Mouse (Mus musculus) forelimb bud, embryonic 11.5 days (tissue): ENCODE data around the gene Tmprss3.

Experiments used
- DNase-seq: peaks from one replicate; pipeline ENCODE4 v3.0.0-alpha.2; 2012; ENCODE audit warnings: low read depth, low spot score

Tmprss3 gene

GRCm38 (mm10) chr17:31195207-31195606 is 3.6 kb downstream of the Tmprss3 start:
- DNase-seq, result no peak

GRCm38 (mm10) chr17:31193360-31193759 is 5.4 kb downstream of the Tmprss3 start:
- no peak for DNase-seq

GRCm38 (mm10) chr17:31192663-31193062 is 6.1 kb downstream of the Tmprss3 start:
- peak; percentile 12 for DNase-seq

- no peak for DNase-seq
Observed at GRCm38 (mm10) chr17:31191825-31192224, 7.0 kb downstream of the Tmprss3 start.

GRCm38 (mm10) chr17:31187370-31187769 is 11.4 kb downstream of the Tmprss3 start:
- DNase-seq, result peak; percentile 57

GRCm38 (mm10) chr17:31184269-31184990 is 14.3 kb downstream of the Tmprss3 start:
- no peak for DNase-seq

- no peak for DNase-seq
Observed at GRCm38 (mm10) chr17:31183180-31183974, 15.4 kb downstream of the Tmprss3 start.

GRCm38 (mm10) chr17:31181490-31181889 is 17.3 kb downstream of the Tmprss3 start:
- DNase-seq, result no peak

GRCm38 (mm10) chr17:31176321-31176720 is 22.5 kb downstream of the Tmprss3 start:
- no peak for DNase-seq

GRCm38 (mm10) chr17:31169796-31170195 is 29.0 kb downstream of the Tmprss3 start:
- DNase-seq, result no peak

GRCm38 (mm10) chr17:31165127-31165526 is 33.6 kb downstream of the Tmprss3 start, which contains the start of gene Tff1:
Tff1 (minus strand) TSS chr17:31165277.
- DNase-seq, result no peak

- DNase-seq, result no peak
Observed at GRCm38 (mm10) chr17:31163821-31164220, 35.0 kb downstream of the Tmprss3 start.

GRCm38 (mm10) chr17:31162607-31163006 is 36.2 kb downstream of the Tmprss3 start:
- no peak for DNase-seq

- no peak for DNase-seq
Observed at GRCm38 (mm10) chr17:31160291-31160690, 38.5 kb downstream of the Tmprss3 start.

- no peak for DNase-seq
Observed at GRCm38 (mm10) chr17:31157921-31158320, 40.9 kb downstream of the Tmprss3 start.

- no peak for DNase-seq
Observed at GRCm38 (mm10) chr17:31153785-31154184, 45.0 kb downstream of the Tmprss3 start.

- DNase-seq, result no peak
Observed at GRCm38 (mm10) chr17:31152966-31153499, 45.7 kb downstream of the Tmprss3 start.

GRCm38 (mm10) chr17:31152512-31152911 is 46.3 kb downstream of the Tmprss3 start:
- DNase-seq, result no peak

- no peak for DNase-seq
Observed at GRCm38 (mm10) chr17:31145998-31146397, 52.8 kb downstream of the Tmprss3 start.

GRCm38 (mm10) chr17:31144040-31145037 is 54.4 kb downstream of the Tmprss3 start, which contains the start of gene Tff2:
Tff2 (minus strand) TSS chr17:31144282.
- DNase-seq, result no peak

- DNase-seq, result no peak
Observed at GRCm38 (mm10) chr17:31142116-31142515, 56.7 kb downstream of the Tmprss3 start.
